Mouse (Mus musculus) cortical plate, adult 2 months (tissue): ENCODE data around the gene Gm3646.

ENCODE experiments used
- CTCF ChIP-seq: fragments of 200-500 bp; IDR thresholded peaks from 2 replicates; pipeline ENCODE4 v1.5.1; 2011; ENCODE audit warnings: mild to moderate bottlenecking, control low read depth, low read length; ENCODE audit not compliant: insufficient read depth; ENCODE audit errors: extremely low read depth
- POLR2A ChIP-seq: fragments of 200-500 bp; IDR thresholded peaks from 2 replicates; pipeline ENCODE4 v1.6.1; 2011; ENCODE audit warnings: mild to moderate bottlenecking, low read length, control low read depth; ENCODE audit not compliant: insufficient read depth; ENCODE audit errors: extremely low read depth

DNA sequence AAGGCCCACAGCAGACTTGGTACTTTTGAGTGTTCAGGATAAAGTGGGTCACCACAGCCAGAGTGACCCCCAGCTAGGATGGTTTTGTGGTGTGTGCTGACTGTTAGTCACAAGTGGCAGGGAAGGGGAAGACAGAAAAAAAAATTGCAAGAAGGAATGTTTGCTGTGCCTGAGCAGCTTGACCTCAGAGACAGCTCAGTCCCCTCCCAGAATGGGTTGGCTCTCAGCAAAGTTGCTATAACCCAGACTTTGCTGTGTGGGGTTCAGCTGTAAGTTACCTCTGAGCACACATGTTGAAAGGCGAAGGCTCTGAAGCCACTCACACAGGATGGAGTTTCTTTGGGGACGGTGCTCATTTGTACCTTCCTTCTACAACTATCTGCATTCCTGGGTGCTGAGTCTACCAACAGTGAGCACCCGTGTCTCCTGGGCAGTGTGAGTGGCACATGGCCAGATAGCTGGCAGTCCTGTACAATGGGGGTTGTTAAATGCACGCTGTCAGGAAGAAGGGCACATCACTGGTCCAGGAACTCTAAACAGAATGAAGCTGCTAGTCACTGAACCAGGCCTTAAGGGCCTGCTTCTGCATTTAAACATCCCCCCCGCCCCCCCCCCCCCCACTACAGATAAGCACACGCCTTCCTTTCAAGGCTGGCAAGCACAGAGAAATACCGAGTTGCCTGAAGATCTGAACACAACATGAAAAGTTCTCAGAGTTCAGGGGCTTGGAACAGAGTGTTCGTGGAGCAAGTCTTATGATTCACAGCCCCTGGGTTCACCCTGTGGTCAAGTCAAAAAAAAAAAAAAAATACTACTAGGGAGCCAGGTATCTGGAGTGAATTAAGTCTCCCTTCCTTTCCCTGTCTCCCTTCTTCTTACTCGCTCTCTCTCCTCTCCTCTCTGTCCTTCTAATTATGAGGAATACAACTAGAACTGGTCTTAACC is 45.6 kb downstream of the Gm3646 start:
- no peak for TF ChIP-seq POLR2A
- TF ChIP-seq CTCF, result no peak
